Mouse (Mus musculus) heart, embryonic 11.5 days (tissue): Measurements from ENCODE around the gene Vti1a. TPM values are rescaled to one million over a fixed set of nuclear protein-coding genes. Genes with fewer than 3 reads are reported as not detected.
A peak's percentile ranks its signal among the peaks of the same experiment; 100 is the strongest.

Experiments
- ATAC-seq: fragments of 200-750 bp; cut with Nextera tagmentation; replicated peaks from 2 replicates; pipeline ENCODE4 v1.8.0; 2017; ENCODE audit warnings: moderate library complexity; ENCODE audit not compliant: insufficient number of reproducible peaks, low FRiP score, low TSS enrichment
- H3K27ac ChIP-seq: fragments of 300-500 bp; sonication (generic); 2 replicates; pipeline ENCODE4 v1.5.1; 2014; ENCODE audit warnings: mild to moderate bottlenecking, low read depth, low read length
- H3K27me3 ChIP-seq: fragments of 300-500 bp; sonication (generic); 2 replicates; pipeline ENCODE4 v1.6.1; 2014; ENCODE audit warnings: mild to moderate bottlenecking, low read length, mixed read lengths; ENCODE audit not compliant: control insufficient read depth, insufficient read depth
- H3K36me3 ChIP-seq: fragments of 300-500 bp; sonication (generic); 2 replicates; pipeline ENCODE4 v1.6.1; 2014; ENCODE audit warnings: mild to moderate bottlenecking, low read length, moderate library complexity, mixed read lengths; ENCODE audit not compliant: control insufficient read depth, insufficient read depth
- H3K4me1 ChIP-seq: fragments of 300-500 bp; sonication (generic); 2 replicates; pipeline ENCODE4 v1.6.1; 2014; ENCODE audit warnings: low read length; ENCODE audit not compliant: control insufficient read depth, insufficient read depth
- H3K4me2 ChIP-seq: fragments of 300-500 bp; sonication (generic); 2 replicates; pipeline ENCODE4 v1.6.1; 2014; ENCODE audit warnings: mild to moderate bottlenecking, moderate library complexity
- H3K4me3 ChIP-seq: fragments of 300-500 bp; sonication (generic); 2 replicates; pipeline ENCODE4 v1.5.1; 2014; ENCODE audit warnings: low read depth, low read length
- H3K9ac ChIP-seq: fragments of 300-500 bp; sonication (generic); 2 replicates; pipeline ENCODE4 v1.6.1; 2014; ENCODE audit warnings: mild to moderate bottlenecking, low read depth, low read length, moderate library complexity
- H3K9me3 ChIP-seq: fragments of 300-500 bp; sonication (generic); replicated peaks from 2 replicates; pipeline ENCODE4 v1.6.1; 2016; ENCODE audit warnings: low read length; ENCODE audit not compliant: control insufficient read depth
- WGBS: fragments of 180-500 bp; shearing (Covaris S2); extraction: QIAGEN DNeasy Blood & Tissue Kit; methylation state at CpG from one replicate; pipeline ENCODE4 v1.1.7; 2014; ENCODE audit not compliant: insufficient replicate concordance; 5-methylcytosine and 5-hydroxymethylcytosine counted together
- polyA plus RNA-seq: library from polyadenylated mRNA; unstranded; fragments of >200 nt; fragmentation: Nextera tagmentation; extraction: Ambion mirVana; gene quantifications from 2 replicates; pipeline ENCODE4 v1.2.1, GENCODE M21; 2014

Vti1a gene
- polyA plus RNA-seq, 1 experiment from 2014 or later = 19.0 TPM

GRCm38 (mm10) chr19:55626483-55626882 is 310.4 kb downstream of the Vti1a start:
- Histone ChIP-seq H3K4me2 (no peak overlapping the region), H3K9ac (no peak overlapping the region), H3K27ac (no peak overlapping the region), H3K4me3 (no peak overlapping the region), H3K4me1 (peaks cover 7% of the 10 kb centered on the region; the same call in 1 of the 2 replicates), H3K27me3 (no peaks in the 10 kb centered on the region), H3K9me3 (no peaks in the 10 kb centered on the region), H3K36me3 (no peaks in the 10 kb centered on the region)
- ATAC-seq = no peak
- 82% methylated on average over 16 of the region's 16 CpGs for WGBS

- Histone ChIP-seq H3K36me3 (no peaks in the 10 kb centered on the region), H3K27ac (no peak overlapping the region), H3K4me3 (no peak overlapping the region), H3K27me3 (no peaks in the 10 kb centered on the region), H3K4me1 (peaks cover 7% of the 10 kb centered on the region; the same call in 1 of the 2 replicates), H3K9me3 (no peaks in the 10 kb centered on the region), H3K4me2 (no peak overlapping the region), H3K9ac (no peak overlapping the region)
- no peak for ATAC-seq
- WGBS = 79% methylated on average over 12 of the region's 12 CpGs
Measured at GRCm38 (mm10) chr19:55626952-55627351, 310.9 kb downstream of the Vti1a start.

GRCm38 (mm10) chr19:55635488-55635887 is 319.4 kb downstream of the Vti1a start:
- WGBS = 73% methylated on average over 15 of the region's 15 CpGs
- Histone ChIP-seq H3K9ac (no peak overlapping the region), H3K27ac (no peak overlapping the region), H3K4me3 (no peak overlapping the region), H3K36me3 (no peaks in the 10 kb centered on the region), H3K27me3 (0 out of 2 replicates have a peak, but pooled peaks cover 2% of the 10 kb centered on the region), H3K4me1 (no peaks in the 10 kb centered on the region), H3K9me3 (no peaks in the 10 kb centered on the region; the same call in 1 of the 2 replicates), H3K4me2 (no peak overlapping the region)
- ATAC-seq = no peak

- Histone ChIP-seq H3K27ac (no peak overlapping the region), H3K4me3 (no peak overlapping the region), H3K4me1 (peaks cover 13% of the 10 kb centered on the region; the same call in 1 of the 2 replicates), H3K27me3 (no peaks in the 10 kb centered on the region), H3K9me3 (no peaks in the 10 kb centered on the region; the same call in 1 of the 2 replicates), H3K4me2 (no peak overlapping the region), H3K36me3 (no peaks in the 10 kb centered on the region), H3K9ac (no peak overlapping the region)
- WGBS = 78% methylated on average over 6 of the region's 6 CpGs
- ATAC-seq = no peak
Measured at GRCm38 (mm10) chr19:55640251-55640650, 324.2 kb downstream of the Vti1a start.

GRCm38 (mm10) chr19:55641891-55642290 is 325.8 kb downstream of the Vti1a start:
- H3K4me3 ChIP-seq = no peak overlapping the region
- no peak overlapping the region for H3K9ac ChIP-seq
- WGBS = 56% methylated on average over 2 of the region's 2 CpGs
- no peak overlapping the region for H3K4me2 ChIP-seq
- no peaks in the 10 kb centered on the region for H3K36me3 ChIP-seq
- peaks cover 13% of the 10 kb centered on the region; the same call in 1 of the 2 replicates for H3K4me1 ChIP-seq
- no peak overlapping the region for H3K27ac ChIP-seq
- no peaks in the 10 kb centered on the region for H3K27me3 ChIP-seq
- no peaks in the 10 kb centered on the region; the same call in 1 of the 2 replicates for H3K9me3 ChIP-seq
- no peak for ATAC-seq

- Histone ChIP-seq H3K9me3 (no peaks in the 10 kb centered on the region; the same call in 1 of the 2 replicates), H3K4me2 (no peak overlapping the region), H3K27ac (no peak overlapping the region), H3K4me3 (no peak overlapping the region), H3K27me3 (no peaks in the 10 kb centered on the region), H3K9ac (no peak overlapping the region), H3K4me1 (peaks cover 13% of the 10 kb centered on the region; the same call in 1 of the 2 replicates), H3K36me3 (no peaks in the 10 kb centered on the region)
- 72% methylated on average over 11 of the region's 11 CpGs for WGBS
- ATAC-seq = no peak
Measured at GRCm38 (mm10) chr19:55642361-55642760, 326.3 kb downstream of the Vti1a start.

- WGBS = 8% methylated on average over 14 of the region's 14 CpGs
- peak; percentile 47; the same call in 1 of the 2 replicates for ATAC-seq
- peak overlapping the region; percentile 42 for H3K4me3 ChIP-seq
- peak overlapping the region; percentile 89 for H3K27ac ChIP-seq
- peak overlapping the region; percentile 65; the same call in 1 of the 2 replicates for H3K9ac ChIP-seq
- H3K4me2 ChIP-seq = peak overlapping the region; percentile 72
- H3K36me3 ChIP-seq = no peaks in the 10 kb centered on the region
- peaks cover 13% of the 10 kb centered on the region; the same call in 1 of the 2 replicates for H3K4me1 ChIP-seq
- no peaks in the 10 kb centered on the region; the same call in 1 of the 2 replicates for H3K9me3 ChIP-seq
- H3K27me3 ChIP-seq = no peaks in the 10 kb centered on the region
Measured at GRCm38 (mm10) chr19:55643288-55643901, 327.3 kb downstream of the Vti1a start.

- Histone ChIP-seq H3K27ac (peak overlapping the region; percentile 89), H3K9me3 (no peaks in the 10 kb centered on the region; the same call in 1 of the 2 replicates), H3K4me2 (peak overlapping the region; percentile 72; the same call in 1 of the 2 replicates), H3K36me3 (no peaks in the 10 kb centered on the region), H3K27me3 (no peaks in the 10 kb centered on the region), H3K9ac (no peak overlapping the region; the same call in 1 of the 2 replicates), H3K4me3 (peak overlapping the region; percentile 42; the same call in 1 of the 2 replicates), H3K4me1 (peaks cover 13% of the 10 kb centered on the region; the same call in 1 of the 2 replicates)
- 57% methylated on average over 13 of the region's 13 CpGs for WGBS
- ATAC-seq = no peak
Measured at GRCm38 (mm10) chr19:55643931-55644330, 327.8 kb downstream of the Vti1a start.
